Mouse (Mus musculus) forebrain, embryonic 16.5 days (tissue): ENCODE results near the gene Stxbp6. TPM values are rescaled to one million over a fixed set of nuclear protein-coding genes. Genes with fewer than 3 reads are reported as not detected.

Source experiments
- ATAC-seq: fragments of 200-750 bp; cut with Nextera tagmentation; 2 replicates; pipeline ENCODE4 v1.8.0; 2017; ENCODE audit warnings: mild to moderate bottlenecking, moderate library complexity
- H3K27ac ChIP-seq: fragments of 300-500 bp; sonication (generic); 2 replicates; pipeline ENCODE4 v1.5.1; 2014; ENCODE audit warnings: low read length, control low read depth
- H3K27me3 ChIP-seq: fragments of 300-500 bp; sonication (generic); replicated peaks from 2 replicates; pipeline ENCODE4 v1.6.1; 2014; ENCODE audit warnings: low read length; ENCODE audit not compliant: control insufficient read depth, insufficient read depth
- H3K36me3 ChIP-seq: fragments of 300-500 bp; sonication (generic); 2 replicates; pipeline ENCODE4 v1.6.1; 2014; ENCODE audit not compliant: control insufficient read depth, insufficient read depth
- H3K4me1 ChIP-seq: fragments of 300-500 bp; sonication (generic); replicated peaks from 2 replicates; pipeline ENCODE4 v1.6.1; 2014; ENCODE audit warnings: low read length; ENCODE audit not compliant: control insufficient read depth, insufficient read depth
- H3K4me2 ChIP-seq: fragments of 300-500 bp; sonication (generic); 2 replicates; pipeline ENCODE4 v1.6.1; 2014; ENCODE audit warnings: mild to moderate bottlenecking, low read length, control low read depth
- H3K4me3 ChIP-seq: fragments of 300-500 bp; sonication (generic); replicated peaks from 2 replicates; pipeline ENCODE4 v1.5.1; 2014; ENCODE audit warnings: mild to moderate bottlenecking, low read length, control low read depth
- H3K9ac ChIP-seq: fragments of 300-500 bp; sonication (generic); replicated peaks from 2 replicates; pipeline ENCODE4 v1.6.1; 2014; ENCODE audit warnings: low read depth, low read length, control low read depth
- H3K9me3 ChIP-seq: fragments of 300-500 bp; sonication (generic); 2 replicates; pipeline ENCODE4 v1.6.1; 2016; ENCODE audit warnings: low read length; ENCODE audit not compliant: control insufficient read depth
- WGBS: fragments of 180-500 bp; shearing (Covaris S2); extraction: QIAGEN DNeasy Blood & Tissue Kit; methylation state at CpG from one replicate; pipeline ENCODE4 v1.1.7; 2014; 5-methylcytosine and 5-hydroxymethylcytosine counted together
- polyA plus RNA-seq: library from polyadenylated mRNA; unstranded; fragments of >200 nt; fragmentation: Nextera tagmentation; extraction: Ambion mirVana; gene quantifications from 2 replicates; pipeline ENCODE4 v1.2.1, GENCODE M21; 2015

The Stxbp6 gene
- polyA plus RNA-seq, 1 experiment from 2014 or later = 13.6 TPM

DNA sequence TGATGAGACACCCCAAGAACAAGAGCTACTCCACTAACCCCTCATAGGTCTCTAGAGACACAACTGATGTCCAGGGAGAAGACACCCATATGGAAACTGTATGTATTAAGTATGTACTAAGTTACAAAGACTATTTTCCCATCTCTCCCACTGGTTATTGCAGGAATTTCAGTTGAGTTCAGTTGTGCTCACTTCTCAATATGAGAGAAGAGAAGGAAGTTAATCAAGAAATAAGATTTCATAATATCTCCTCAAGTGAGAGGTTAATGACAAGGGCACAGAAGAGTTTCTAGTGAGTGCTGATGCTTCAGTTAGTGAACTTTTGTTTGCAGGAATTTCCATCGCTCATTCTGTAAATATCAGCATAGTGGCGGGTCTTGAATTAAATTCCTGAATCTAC is 124.0 kb downstream of the Stxbp6 start:
- H3K9me3 ChIP-seq = no peaks in the 10 kb centered on the region
- no peaks in the 10 kb centered on the region for H3K27me3 ChIP-seq
- no peak for ATAC-seq
- no peaks in the 10 kb centered on the region for H3K4me1 ChIP-seq
- no peak overlapping the region for H3K4me3 ChIP-seq
- 100% methylated on average over 2 of the region's 2 CpGs for WGBS
- H3K27ac ChIP-seq = no peak overlapping the region
- no peaks in the 10 kb centered on the region for H3K36me3 ChIP-seq
- H3K4me2 ChIP-seq = no peak overlapping the region
- no peak overlapping the region for H3K9ac ChIP-seq

DNA sequence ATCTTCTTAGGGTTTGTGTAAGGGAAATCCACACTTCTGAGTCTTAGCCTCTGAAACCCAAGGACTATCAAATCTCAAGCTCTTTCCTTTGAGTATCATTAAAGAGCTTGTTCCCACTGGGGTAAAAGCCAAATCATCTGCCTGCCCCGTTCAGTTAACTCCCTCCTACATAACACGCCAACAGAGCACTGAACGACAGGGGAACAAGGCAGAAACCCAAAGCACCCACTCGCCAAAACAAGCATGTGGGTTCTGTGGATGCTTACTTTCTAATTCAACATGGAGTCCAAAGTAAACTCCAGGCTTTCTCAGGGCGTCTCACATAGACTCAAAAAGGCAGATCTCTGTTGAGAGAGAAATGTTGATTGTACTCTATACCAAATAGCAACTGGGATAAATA is 126.7 kb downstream of the Stxbp6 start:
- no peak overlapping the region for H3K4me2 ChIP-seq
- H3K27ac ChIP-seq = no peak overlapping the region
- WGBS = 84% methylated on average over 5 of the region's 5 CpGs
- H3K9ac ChIP-seq = no peak overlapping the region
- no peak overlapping the region for H3K4me3 ChIP-seq
- no peaks in the 10 kb centered on the region for H3K36me3 ChIP-seq
- no peaks in the 10 kb centered on the region for H3K27me3 ChIP-seq
- no peaks in the 10 kb centered on the region for H3K9me3 ChIP-seq
- H3K4me1 ChIP-seq = no peaks in the 10 kb centered on the region
- no peak for ATAC-seq

DNA sequence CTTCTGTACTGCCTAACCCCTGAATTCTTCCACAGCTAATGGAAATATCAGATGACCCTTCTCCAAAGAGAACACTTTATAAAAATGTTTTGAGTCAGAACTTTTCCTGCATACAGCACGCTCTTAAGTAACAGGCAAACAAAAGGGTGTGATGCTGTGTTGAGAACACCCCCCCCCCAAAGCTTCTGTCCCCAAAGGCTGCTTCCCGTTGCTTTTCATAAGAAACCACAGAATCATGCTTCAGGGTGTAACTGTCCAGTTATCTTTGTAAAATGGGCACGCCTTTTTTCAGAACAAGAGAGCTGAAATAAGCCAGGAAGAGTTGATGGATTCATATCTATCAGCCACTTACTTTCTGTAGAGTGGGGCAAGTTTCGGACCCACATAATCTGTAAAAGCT is 134.2 kb downstream of the Stxbp6 start:
- Histone ChIP-seq H3K27me3 (no peaks in the 10 kb centered on the region), H3K9ac (no peak overlapping the region), H3K27ac (no peak overlapping the region), H3K36me3 (no peaks in the 10 kb centered on the region), H3K4me1 (no peaks in the 10 kb centered on the region), H3K9me3 (no peaks in the 10 kb centered on the region), H3K4me3 (no peak overlapping the region), H3K4me2 (no peak overlapping the region)
- no peak for ATAC-seq
- WGBS = 85% methylated on average over 4 of the region's 4 CpGs

DNA sequence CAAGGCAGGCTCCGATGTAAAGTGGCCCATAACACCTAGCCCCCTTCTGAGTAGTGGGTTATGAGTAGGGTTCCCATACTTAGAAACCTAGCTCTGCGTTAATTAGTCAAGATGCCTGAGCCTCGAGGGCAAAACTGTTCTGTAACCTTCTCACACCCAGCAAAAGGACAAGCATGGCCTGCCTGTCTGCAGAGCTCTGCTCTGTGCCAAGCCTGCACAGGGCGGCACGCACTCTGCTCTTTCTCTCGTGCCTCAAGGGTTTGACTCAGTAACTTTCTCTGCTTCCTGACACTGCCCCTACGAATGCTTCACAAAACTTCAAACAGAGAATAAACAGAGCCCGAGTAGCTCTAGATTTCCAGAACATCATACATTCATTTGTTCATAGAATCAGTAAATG is 135.4 kb downstream of the Stxbp6 start:
- no peak for ATAC-seq
- WGBS = 68% methylated on average over 8 of the region's 8 CpGs
- no peaks in the 10 kb centered on the region for H3K27me3 ChIP-seq
- no peak overlapping the region for H3K4me3 ChIP-seq
- no peaks in the 10 kb centered on the region for H3K4me1 ChIP-seq
- H3K9me3 ChIP-seq = no peaks in the 10 kb centered on the region
- H3K4me2 ChIP-seq = no peak overlapping the region
- H3K36me3 ChIP-seq = no peaks in the 10 kb centered on the region
- H3K27ac ChIP-seq = no peak overlapping the region
- H3K9ac ChIP-seq = no peak overlapping the region

DNA sequence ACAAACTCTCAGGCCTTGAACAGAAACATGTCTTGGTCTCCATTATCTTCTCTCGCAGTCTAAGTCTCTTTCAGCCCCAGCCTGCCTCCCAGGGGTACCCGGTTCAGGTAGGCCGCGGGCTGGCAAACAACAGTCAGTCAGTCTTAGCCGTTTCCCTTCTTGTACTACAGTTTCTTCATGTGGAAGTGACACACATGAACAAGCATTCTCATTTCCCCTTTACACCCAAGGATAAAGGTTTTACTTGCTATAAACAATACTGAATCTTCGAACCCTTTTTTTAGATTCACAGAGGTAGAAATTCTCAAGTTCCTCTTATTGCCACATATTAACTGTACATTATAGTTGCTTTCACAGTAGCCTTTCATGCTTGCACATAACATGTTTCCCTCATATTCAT is 141.6 kb downstream of the Stxbp6 start:
- no peak overlapping the region for H3K27ac ChIP-seq
- 88% methylated on average over 6 of the region's 6 CpGs for WGBS
- H3K4me2 ChIP-seq = no peak overlapping the region
- no peaks in the 10 kb centered on the region for H3K9me3 ChIP-seq
- H3K36me3 ChIP-seq = no peaks in the 10 kb centered on the region
- no peak for ATAC-seq
- H3K4me3 ChIP-seq = no peak overlapping the region
- no peaks in the 10 kb centered on the region for H3K27me3 ChIP-seq
- H3K9ac ChIP-seq = no peak overlapping the region
- no peaks in the 10 kb centered on the region for H3K4me1 ChIP-seq

DNA sequence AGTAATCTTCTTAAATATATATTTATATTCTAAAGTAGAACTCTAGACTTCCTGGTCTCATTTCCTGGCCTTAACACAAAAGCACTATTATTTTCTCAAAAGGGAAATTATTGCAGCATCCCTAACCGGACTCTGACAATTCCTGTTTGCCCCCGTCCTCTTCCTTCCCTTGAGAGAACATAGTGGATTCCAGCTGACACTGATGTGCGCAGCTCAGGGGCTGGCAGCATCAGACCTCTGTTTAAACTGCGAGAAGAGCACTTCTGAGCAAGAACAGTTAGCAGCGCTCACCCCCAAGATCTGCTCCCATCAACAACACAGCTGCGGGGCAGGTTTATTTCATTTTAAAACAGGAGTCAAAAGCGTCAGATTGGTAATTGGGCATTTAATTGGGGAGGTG is 142.8 kb downstream of the Stxbp6 start:
- Histone ChIP-seq H3K4me2 (no peak overlapping the region), H3K36me3 (no peaks in the 10 kb centered on the region), H3K4me1 (no peaks in the 10 kb centered on the region), H3K27me3 (no peaks in the 10 kb centered on the region), H3K4me3 (no peak overlapping the region), H3K27ac (no peak overlapping the region), H3K9me3 (no peaks in the 10 kb centered on the region), H3K9ac (no peak overlapping the region)
- 77% methylated on average over 7 of the region's 7 CpGs for WGBS
- no peak for ATAC-seq

DNA sequence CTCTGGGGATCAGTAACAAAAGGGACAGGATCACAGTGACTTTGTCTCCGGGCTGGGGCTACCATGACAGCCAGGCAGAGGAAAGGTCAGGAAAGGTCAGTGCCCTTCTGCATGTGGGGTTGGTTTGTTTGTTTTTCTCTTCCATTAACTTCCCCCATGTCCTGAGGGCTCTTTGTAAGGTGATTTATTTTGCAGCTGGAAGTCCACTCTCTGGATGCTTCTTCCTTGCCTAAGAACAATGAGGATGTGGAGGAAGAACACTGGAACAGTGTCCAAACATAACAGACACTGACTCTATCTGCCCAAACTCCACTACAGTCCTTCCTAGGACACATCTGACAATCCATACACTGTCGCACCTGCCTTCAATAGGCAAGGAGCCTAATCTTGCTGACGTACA is 146.1 kb downstream of the Stxbp6 start:
- Histone ChIP-seq H3K27ac (no peak overlapping the region), H3K9me3 (no peaks in the 10 kb centered on the region), H3K4me2 (no peak overlapping the region), H3K4me1 (no peaks in the 10 kb centered on the region), H3K4me3 (no peak overlapping the region), H3K9ac (no peak overlapping the region), H3K27me3 (no peaks in the 10 kb centered on the region), H3K36me3 (no peaks in the 10 kb centered on the region)
- ATAC-seq = no peak
- WGBS = 68% methylated on average over 3 of the region's 3 CpGs

DNA sequence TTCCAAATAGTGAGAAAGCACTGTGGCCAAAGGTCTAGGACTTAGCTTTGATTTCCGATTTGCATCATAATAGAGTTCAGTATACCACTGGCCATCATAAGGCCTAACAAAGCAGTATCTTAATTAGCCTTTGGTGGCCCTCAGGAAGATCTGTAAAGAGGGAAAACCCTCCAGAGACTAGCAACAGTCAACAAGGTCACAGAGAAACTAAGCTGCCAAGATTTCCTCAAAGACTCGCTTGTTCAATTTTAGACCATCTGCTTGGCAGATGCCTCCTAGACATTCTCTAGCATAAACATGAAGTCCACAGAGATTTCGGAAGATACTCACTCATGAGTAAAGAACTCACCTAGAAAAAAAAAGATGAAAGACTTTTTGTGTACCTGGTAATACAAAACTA is 148.6 kb downstream of the Stxbp6 start:
- no peaks in the 10 kb centered on the region for H3K4me1 ChIP-seq
- WGBS = 69% methylated on average over 3 of the region's 3 CpGs
- H3K9me3 ChIP-seq = no peaks in the 10 kb centered on the region
- H3K36me3 ChIP-seq = no peaks in the 10 kb centered on the region
- no peak overlapping the region for H3K27ac ChIP-seq
- no peaks in the 10 kb centered on the region for H3K27me3 ChIP-seq
- ATAC-seq = no peak
- no peak overlapping the region for H3K4me3 ChIP-seq
- H3K4me2 ChIP-seq = no peak overlapping the region
- no peak overlapping the region for H3K9ac ChIP-seq

DNA sequence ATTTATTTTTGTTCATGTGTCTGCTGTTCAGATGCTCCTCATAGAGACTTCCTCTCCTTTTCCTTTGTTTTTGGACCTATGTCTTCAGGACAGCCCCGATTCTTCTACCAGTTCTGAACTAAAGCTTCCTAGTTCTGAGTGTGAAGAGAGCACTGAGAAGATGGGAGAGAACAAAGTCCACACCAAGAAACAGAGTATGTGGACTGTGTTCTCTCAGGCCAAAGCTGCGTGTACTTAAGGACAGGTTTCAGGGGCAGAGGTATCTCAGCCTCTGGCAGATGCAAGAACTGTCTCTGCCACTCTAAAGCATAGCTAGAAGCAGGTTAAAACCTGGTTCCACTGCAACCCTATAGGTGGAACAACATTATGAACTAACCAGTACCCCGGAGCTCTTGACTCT is 151.2 kb downstream of the Stxbp6 start:
- ATAC-seq = no peak
- no peaks in the 10 kb centered on the region for H3K27me3 ChIP-seq
- H3K9me3 ChIP-seq = peaks cover 3% of the 10 kb centered on the region; the same call in 1 of the 2 replicates
- H3K27ac ChIP-seq = no peak overlapping the region
- H3K4me3 ChIP-seq = no peak overlapping the region
- H3K4me1 ChIP-seq = no peaks in the 10 kb centered on the region
- no peaks in the 10 kb centered on the region for H3K36me3 ChIP-seq
- no peak overlapping the region for H3K4me2 ChIP-seq
- no peak overlapping the region for H3K9ac ChIP-seq
- 93% methylated on average over 3 of the region's 3 CpGs for WGBS

DNA sequence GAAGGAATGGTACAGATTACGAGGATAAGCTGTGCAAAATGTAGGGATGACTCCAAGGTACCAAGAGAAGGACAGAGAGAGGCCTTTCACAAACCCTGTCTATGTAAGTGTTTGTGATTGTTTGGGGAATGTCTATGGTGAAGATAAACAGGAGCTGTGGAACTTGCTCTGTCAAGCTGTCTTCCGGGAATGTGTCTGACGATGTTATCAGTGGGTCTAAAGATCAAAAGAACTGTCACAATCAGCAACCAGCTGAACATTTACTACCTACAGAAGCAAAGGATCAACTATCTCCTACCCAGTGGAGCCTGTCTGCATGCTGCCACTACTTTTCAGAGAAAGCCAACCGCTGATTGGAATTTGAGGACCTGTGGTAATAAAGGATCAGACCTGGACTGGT is 152.3 kb downstream of the Stxbp6 start:
- 90% methylated on average over 4 of the region's 4 CpGs for WGBS
- H3K9me3 ChIP-seq = peaks cover 3% of the 10 kb centered on the region; the same call in 1 of the 2 replicates
- H3K4me1 ChIP-seq = no peaks in the 10 kb centered on the region
- H3K27me3 ChIP-seq = no peaks in the 10 kb centered on the region
- no peak overlapping the region for H3K9ac ChIP-seq
- H3K4me2 ChIP-seq = no peak overlapping the region
- no peak overlapping the region for H3K4me3 ChIP-seq
- H3K27ac ChIP-seq = no peak overlapping the region
- H3K36me3 ChIP-seq = no peaks in the 10 kb centered on the region
- ATAC-seq = no peak
